Mouse (Mus musculus): ENCODE measurements around the gene Ppp2r5c. TPM values are rescaled to one million over a fixed set of nuclear protein-coding genes. Genes with fewer than 3 reads are reported as not detected.

Gene Ppp2r5c
- total and polyA plus RNA-seq, 2 experiments from 2014 or later, result 169 to 191 TPM

DNA sequence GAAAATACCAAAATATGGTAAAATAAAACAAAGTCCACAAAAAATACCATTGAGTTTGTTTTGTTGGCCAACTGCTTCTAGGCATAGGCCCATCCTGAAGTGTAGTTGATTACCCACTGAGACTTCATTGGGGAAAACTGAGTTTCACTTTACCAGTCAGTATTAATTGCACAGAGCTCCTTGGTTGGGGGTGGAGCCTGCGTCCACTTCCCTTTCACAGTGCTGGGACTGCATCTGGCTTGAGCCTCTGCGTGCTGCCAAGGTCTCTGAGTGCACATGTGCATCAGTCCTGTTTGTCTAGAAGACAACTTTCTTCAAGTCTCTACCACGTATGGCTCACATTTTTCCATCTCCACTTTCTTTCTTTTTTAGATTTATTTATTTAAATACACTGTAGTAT, 159.2 kb downstream of the Ppp2r5c start:
- Histone ChIP-seq H3K36me3 (ENCODE audit: insufficient read depth) (no peaks in the 10 kb centered on the region), H3K9ac (no peak overlapping the region), H3K4me2 (ENCODE audit: low read depth) (no peak overlapping the region), H3K9me3 (ENCODE audit: low read length) (no peaks in the 10 kb centered on the region), H3K4me3 (ENCODE audit: low read depth, low read length) (no peak overlapping the region), H3K27ac (ENCODE audit: low read depth, low read length) (no peak overlapping the region), H3K27me3 (ENCODE audit: insufficient read depth, low read length) (no peaks in the 10 kb centered on the region), H3K4me1 (ENCODE audit: insufficient read depth) (peaks cover 14% of the 10 kb centered on the region)
- DNase-seq (no peak), ATAC-seq (no peak)
- no peak for TF ChIP-seq CTCF (IDR thresholded peaks at IDR 0.05; ENCODE audit: low read depth)
- 86% methylated on average over 3 of the region's 3 CpGs for WGBS

GRCm38 (mm10) chr12:110606676-110607075, 159.8 kb downstream of the Ppp2r5c start:
- no peaks in the 10 kb centered on the region for H3K27me3 ChIP-seq (ENCODE audit: insufficient read depth, low read length)
- H3K4me2 ChIP-seq (ENCODE audit: low read depth), result no peak overlapping the region
- ATAC-seq (no peak), DNase-seq (no peak)
- no peak overlapping the region for H3K9ac ChIP-seq
- WGBS, result 79% methylated on average over 2 of the region's 2 CpGs
- no peaks in the 10 kb centered on the region for H3K36me3 ChIP-seq (ENCODE audit: insufficient read depth)
- TF ChIP-seq CTCF (IDR thresholded peaks at IDR 0.05; ENCODE audit: low read depth), result no peak
- no peak overlapping the region for H3K27ac ChIP-seq (ENCODE audit: low read depth, low read length)
- H3K4me1 ChIP-seq (ENCODE audit: insufficient read depth), result peaks cover 14% of the 10 kb centered on the region
- H3K4me3 ChIP-seq (ENCODE audit: low read depth, low read length), result no peak overlapping the region
- no peaks in the 10 kb centered on the region for H3K9me3 ChIP-seq (ENCODE audit: low read length)

- Histone ChIP-seq H3K27me3 (ENCODE audit: insufficient read depth, low read length) (no peaks in the 10 kb centered on the region), H3K9me3 (ENCODE audit: low read length) (no peaks in the 10 kb centered on the region), H3K4me1 (ENCODE audit: insufficient read depth) (0 out of 2 replicates have a peak, but pooled peaks cover 5% of the 10 kb centered on the region), H3K27ac (ENCODE audit: low read depth, low read length) (no peak overlapping the region), H3K4me2 (ENCODE audit: low read depth) (no peak overlapping the region), H3K9ac (no peak overlapping the region), H3K36me3 (ENCODE audit: insufficient read depth) (peaks cover 11% of the 10 kb centered on the region), H3K4me3 (ENCODE audit: low read depth, low read length) (no peak overlapping the region)
- DNase-seq, result no peak
- peak; percentile 28 for TF ChIP-seq CTCF (IDR thresholded peaks at IDR 0.05; ENCODE audit: low read depth)
- peak; percentile 53; the same call in 1 of the 2 replicates for ATAC-seq
- 75% methylated on average over 11 of the region's 11 CpGs for WGBS
Observed at GRCm38 (mm10) chr12:110608460-110609152, 161.7 kb downstream of the Ppp2r5c start.

GRCm38 (mm10) chr12:110609153-110609497, 162.2 kb downstream of the Ppp2r5c start:
- Histone ChIP-seq H3K27ac (ENCODE audit: low read depth, low read length) (no peak overlapping the region), H3K4me2 (ENCODE audit: low read depth) (no peak overlapping the region), H3K27me3 (ENCODE audit: insufficient read depth, low read length) (no peaks in the 10 kb centered on the region), H3K4me1 (ENCODE audit: insufficient read depth) (no peaks in the 10 kb centered on the region), H3K9me3 (ENCODE audit: low read length) (no peaks in the 10 kb centered on the region), H3K36me3 (ENCODE audit: insufficient read depth) (peaks cover 16% of the 10 kb centered on the region), H3K9ac (no peak overlapping the region), H3K4me3 (ENCODE audit: low read depth, low read length) (no peak overlapping the region)
- DNase-seq (no peak), ATAC-seq (no peak)
- no peak for TF ChIP-seq CTCF (IDR thresholded peaks at IDR 0.05; ENCODE audit: low read depth)
- WGBS, result 95% methylated on average over 9 of the region's 9 CpGs

- DNase-seq, result no peak
- no peaks in the 10 kb centered on the region for H3K27me3 ChIP-seq (ENCODE audit: insufficient read depth, low read length)
- no peak overlapping the region for H3K9ac ChIP-seq
- H3K4me3 ChIP-seq (ENCODE audit: low read depth, low read length), result no peak overlapping the region
- H3K36me3 ChIP-seq (ENCODE audit: insufficient read depth), result peaks cover 29% of the 10 kb centered on the region
- no peak for ATAC-seq
- H3K9me3 ChIP-seq (ENCODE audit: low read length), result no peaks in the 10 kb centered on the region
- H3K4me2 ChIP-seq (ENCODE audit: low read depth), result no peak overlapping the region
- WGBS, result 97% methylated on average over 2 of the region's 2 CpGs
- no peak for TF ChIP-seq CTCF (IDR thresholded peaks at IDR 0.05; ENCODE audit: low read depth)
- no peaks in the 10 kb centered on the region for H3K4me1 ChIP-seq (ENCODE audit: insufficient read depth)
- H3K27ac ChIP-seq (ENCODE audit: low read depth, low read length), result no peak overlapping the region
Observed at GRCm38 (mm10) chr12:110610713-110611112, 163.8 kb downstream of the Ppp2r5c start.

- Histone ChIP-seq H3K27ac (ENCODE audit: low read depth, low read length) (no peak overlapping the region), H3K4me1 (ENCODE audit: insufficient read depth) (no peaks in the 10 kb centered on the region), H3K4me2 (ENCODE audit: low read depth) (no peak overlapping the region), H3K9me3 (ENCODE audit: low read length) (no peaks in the 10 kb centered on the region), H3K27me3 (ENCODE audit: insufficient read depth, low read length) (no peaks in the 10 kb centered on the region), H3K4me3 (ENCODE audit: low read depth, low read length) (no peak overlapping the region), H3K9ac (no peak overlapping the region), H3K36me3 (ENCODE audit: insufficient read depth) (peaks cover 99% of the 10 kb centered on the region)
- no peak for TF ChIP-seq CTCF (IDR thresholded peaks at IDR 0.05; ENCODE audit: low read depth)
- DNase-seq, result no peak
- no peak for ATAC-seq
- 96% methylated on average over 11 of the region's 11 CpGs for WGBS
Observed at GRCm38 (mm10) chr12:110630056-110630455, 183.1 kb downstream of the Ppp2r5c start.

Other genes starting within 250 kb of the Ppp2r5c start
- 3.2 and 9.5 TPM in 2 replicates for gene Dio3, start 168.1 kb upstream of the Ppp2r5c start, total RNA-seq (2014; rRNA removed)
- gene Dio3, start 168.1 kb upstream of the Ppp2r5c start, polyA plus RNA-seq (2015; fragmentation: Nextera tagmentation; extraction: Ambion mirVana), result 3.2 and 4.5 TPM in 2 replicates
- 253 and 275 TPM in 2 replicates for gene Dync1h1, start 154.3 kb downstream of the Ppp2r5c start, total RNA-seq (2014; rRNA removed)
- gene Dync1h1, start 154.3 kb downstream of the Ppp2r5c start, polyA plus RNA-seq (2015; fragmentation: Nextera tagmentation; extraction: Ambion mirVana), result 45.4 and 54.6 TPM in 2 replicates
- not detected in 2 replicates for gene 1700001K19Rik, start 235.5 kb downstream of the Ppp2r5c start, total RNA-seq (2014; rRNA removed)
- gene 1700001K19Rik, start 235.5 kb downstream of the Ppp2r5c start, polyA plus RNA-seq (2015; fragmentation: Nextera tagmentation; extraction: Ambion mirVana), result not detected in 2 replicates